8 mouse cellular contexts compared by ENCODE assay signal in genomic region chr9:72532381-72533088, GRCm38 (mm10). TPM values are rescaled to one million over a fixed set of nuclear protein-coding genes. Genes with fewer than 3 reads are reported as not detected.
A peak's percentile ranks its signal among the peaks of the same experiment; 100 is the strongest.
DNase-seq lines count a peak whose midpoint lies in the region; ATAC-seq lines count a peak whose summit lies in the region.

No protein-coding gene starts in this region.

- no peaks in the 10 kb centered on the region for H3K36me3 ChIP-seq in hindbrain, embryonic 16.5 days (ENCODE audit: control insufficient read depth, insufficient read depth, low read length)

- peak overlapping the region; percentile 96 for H3K9ac ChIP-seq in hindbrain, embryonic 16.5 days (ENCODE audit: low read depth, low read length)

- DNase-seq in ZHBTc4 (ENCODE audit: low read depth, low spot score), result peak; percentile 73
- DNase-seq in cerebellum, postnatal 4 days (ENCODE audit: low spot score in 2 of 2), result peak; percentile 33 to 61
- DNase-seq in gastrocnemius, adult 18-20 months (ENCODE audit: low spot score), result peak; percentile 55
- DNase-seq in left cerebral cortex, adult 9 months (ENCODE audit: low spot score in 2 of 2), result peak; percentile 16 to 36
- DNase-seq in right cerebral cortex, adult 2 months (ENCODE audit: low spot score in 2 of 2), result peak; percentile 43 to 60
- DNase-seq in urinary bladder, postnatal 10 days (ENCODE audit: low spot score), result peak; percentile 11

- peak overlapping the region; percentile 100 for H3K27ac ChIP-seq in hindbrain, embryonic 16.5 days (ENCODE audit: low read depth, low read length)

- peak overlapping the region; percentile 94 for H3K4me3 ChIP-seq in hindbrain, embryonic 16.5 days (ENCODE audit: low read length)

- ATAC-seq in hindbrain, embryonic 16.5 days, result peak; percentile 49
- ATAC-seq in megakaryocyte, adult 5-6 weeks (ENCODE audit: poor library complexity, severe bottlenecking), result peak; percentile 38

- no peaks in the 10 kb centered on the region for H3K9me3 ChIP-seq in hindbrain, embryonic 16.5 days (ENCODE audit: control insufficient read depth, low read length)

- WGBS in hindbrain, embryonic 16.5 days, result under 1% methylated on average over 43 of the region's 55 CpGs

- H3K27me3 ChIP-seq in hindbrain, embryonic 16.5 days (replicated peaks; ENCODE audit: control insufficient read depth, insufficient read depth, low read length), result no peaks in the 10 kb centered on the region

- H3K4me1 ChIP-seq in hindbrain, embryonic 16.5 days (ENCODE audit: control insufficient read depth, insufficient read depth, low read depth, low read length), result peaks cover 8% of the 10 kb centered on the region

- peak overlapping the region; percentile 72 for H3K4me2 ChIP-seq in hindbrain, embryonic 16.5 days (ENCODE audit: low read length)

RNA-seq across cellular contexts. Expression of gene Rfx7, which starts 0.5 kb away (rescaled TPM):
- 10 to 100 TPM; 17.8 to 20.8 TPM for total RNA-seq in gastrocnemius, adult 18-20 months (2021)
- polyA plus RNA-seq in hindbrain, embryonic 16.5 days (2015; fragmentation: Nextera tagmentation; extraction: Ambion mirVana), result 12.5 and 13.2 TPM in 2 replicates
- total RNA-seq in megakaryocyte, adult 5-6 weeks (2015), result 52.7 and 55.2 TPM in 2 replicates
- 10.8 and 13.1 TPM in 2 replicates for total RNA-seq in megakaryocyte, adult 5-6 weeks (2017)

RNA-seq across cellular contexts. Expression of gene Tex9, which starts 40.5 kb away (rescaled TPM):
- 1 to 10 TPM; 1.2 to 1.5 TPM for total RNA-seq in gastrocnemius, adult 18-20 months (2021)
- 32.0 and 34.6 TPM in 2 replicates for polyA plus RNA-seq in hindbrain, embryonic 16.5 days (2015; fragmentation: Nextera tagmentation; extraction: Ambion mirVana)
- total RNA-seq in megakaryocyte, adult 5-6 weeks (2015), result 1.5 and 4.0 TPM in 2 replicates
- 5.4 and 5.9 TPM in 2 replicates for total RNA-seq in megakaryocyte, adult 5-6 weeks (2017)

Comparison
In these comparisons a context has a peak if more than half of its experiments do, and no peak if none do; other contexts are left out.
1. Peak in every context shown above with its lines: DNase-seq, ATAC-seq, H3K4me3 ChIP-seq and H3K27ac ChIP-seq.
2. DNase-seq: peak in every context shown above with its lines; median percentile 73 in ZHBTc4; 55 in gastrocnemius, adult 18-20 months; 52 in right cerebral cortex, adult 2 months; 47 in cerebellum, postnatal 4 days; 26 in left cerebral cortex, adult 9 months; 11 in urinary bladder, postnatal 10 days.